Mouse (Mus musculus): ENCODE results near the gene Mbd3.
A peak's percentile ranks its signal among the peaks of the same experiment; 100 is the strongest.

DNA sequence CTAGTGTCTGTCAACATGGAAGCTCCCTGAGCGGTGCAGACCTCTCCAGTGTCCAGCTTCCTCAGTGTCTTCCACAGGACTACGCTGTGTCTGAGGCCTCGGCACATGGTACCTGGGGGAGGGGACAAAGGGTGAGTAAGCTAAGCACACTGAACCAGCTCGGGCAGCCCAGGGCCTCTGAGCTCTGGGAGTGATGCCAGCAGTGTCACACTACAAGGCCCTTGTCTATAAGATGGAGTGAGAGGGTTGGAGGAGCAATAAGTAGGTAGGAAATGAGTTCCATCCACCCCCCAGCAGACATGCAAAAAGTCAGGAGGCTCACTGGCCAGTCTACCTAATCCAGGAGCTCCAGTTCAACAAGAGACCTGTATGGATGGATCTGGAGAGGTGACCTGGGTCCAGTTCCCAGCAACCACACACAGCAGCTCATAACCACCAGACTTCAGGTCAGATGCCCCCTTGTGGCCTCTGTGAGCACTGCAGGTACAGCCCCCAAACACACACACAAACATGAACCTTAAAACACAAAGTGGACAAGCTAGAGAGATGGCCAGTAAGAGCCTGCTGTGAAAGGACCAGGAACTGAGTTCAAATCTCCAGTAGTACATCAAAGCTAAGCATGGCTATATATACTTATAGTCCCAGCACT lies 3.8 kb upstream of the Mbd3 start:
- TF ChIP-seq CTCF (IDR thresholded peaks at IDR 0.05; ENCODE audit: insufficient read depth, low read depth, low read length): 0 out of 2 replicates have a peak, but pooled peaks have one; percentile 13
- no peak for TF ChIP-seq POLR2A (IDR thresholded peaks at IDR 0.05; ENCODE audit: insufficient read depth, low read depth, low read length)
